Mouse (Mus musculus): ENCODE measurements around the gene Ovca2.

Ovca2 gene

GRCm38 (mm10) chr11:75148332-75149035 lies 30.2 kb downstream of the Ovca2 start:
- no peak for DNase-seq

- no peak for DNase-seq
These were observed 30.8 kb downstream of the Ovca2 start for GRCm38 (mm10) chr11:75147846-75148168.

- no peak for DNase-seq
These were observed 31.4 kb downstream of the Ovca2 start for GRCm38 (mm10) chr11:75147106-75147845.

GRCm38 (mm10) chr11:75145841-75146240 lies 32.8 kb downstream of the Ovca2 start:
- no peak for DNase-seq

- no peak for DNase-seq
These were observed 35.9 kb downstream of the Ovca2 start for GRCm38 (mm10) chr11:75142749-75143148.

- no peak for DNase-seq
These were observed 36.7 kb downstream of the Ovca2 start for GRCm38 (mm10) chr11:75141913-75142312.

GRCm38 (mm10) chr11:75141038-75141437 lies 37.6 kb downstream of the Ovca2 start:
- DNase-seq, result no peak

- DNase-seq, result no peak
These were observed 38.2 kb downstream of the Ovca2 start for GRCm38 (mm10) chr11:75140431-75140830.

- DNase-seq, result no peak
These were observed 39.3 kb downstream of the Ovca2 start for GRCm38 (mm10) chr11:75139122-75139963.

- no peak for DNase-seq
These were observed 41.8 kb downstream of the Ovca2 start for GRCm38 (mm10) chr11:75136666-75137398.

- DNase-seq, result no peak
These were observed 43.3 kb downstream of the Ovca2 start for GRCm38 (mm10) chr11:75135358-75135757.

GRCm38 (mm10) chr11:75134485-75135068 lies 44.1 kb downstream of the Ovca2 start:
- no peak for DNase-seq

GRCm38 (mm10) chr11:75133951-75134350 lies 44.7 kb downstream of the Ovca2 start:
- DNase-seq, result no peak

- DNase-seq, result no peak
These were observed 45.2 kb downstream of the Ovca2 start for GRCm38 (mm10) chr11:75133391-75133790.

- peak; percentile 46 for DNase-seq
These were observed 46.4 kb downstream of the Ovca2 start for GRCm38 (mm10) chr11:75132278-75132677.

GRCm38 (mm10) chr11:75131300-75131699 lies 47.3 kb downstream of the Ovca2 start:
- DNase-seq, result no peak

- no peak for DNase-seq
These were observed 49.2 kb downstream of the Ovca2 start for GRCm38 (mm10) chr11:75129481-75129880.

GRCm38 (mm10) chr11:75126384-75126783 lies 52.3 kb downstream of the Ovca2 start:
- no peak for DNase-seq

Data from right cerebral cortex, postnatal 14 days (tissue).